Mouse (Mus musculus) neural tube, embryonic 12.5 days (tissue): ENCODE measurements at regions not wholly inside any gene's neighbourhood (a gene's known extent, or its start where the extent isn't known, plus 50 kb on each side); places are given as distances from the start of the nearest gene placed in this dataset.

Experiments used
- ATAC-seq: fragments of 200-750 bp; cut with Nextera tagmentation; 2 replicates; pipeline ENCODE4 v1.8.0; 2017; ENCODE audit warnings: low read depth, mild to moderate bottlenecking, moderate TSS enrichment, moderate library complexity; ENCODE audit not compliant: low FRiP score
- H3K27ac ChIP-seq: fragments of 300-500 bp; sonication (generic); 2 replicates; pipeline ENCODE4 v1.5.1; 2016
- H3K27me3 ChIP-seq: fragments of 300-500 bp; sonication (generic); replicated peaks from 2 replicates; pipeline ENCODE4 v1.6.1; 2016; ENCODE audit warnings: mild to moderate bottlenecking
- H3K36me3 ChIP-seq: fragments of 300-500 bp; sonication (generic); 2 replicates; pipeline ENCODE4 v1.6.1; 2016; ENCODE audit warnings: mild to moderate bottlenecking
- H3K4me1 ChIP-seq: fragments of 300-500 bp; sonication (generic); 2 replicates; pipeline ENCODE4 v1.6.1; 2016
- H3K4me2 ChIP-seq: fragments of 300-500 bp; sonication (generic); replicated peaks from 2 replicates; pipeline ENCODE4 v1.6.1; 2016; ENCODE audit warnings: mild to moderate bottlenecking
- H3K4me3 ChIP-seq: fragments of 300-500 bp; sonication (generic); 2 replicates; pipeline ENCODE4 v1.5.1; 2016
- H3K9ac ChIP-seq: fragments of 300-500 bp; sonication (generic); 2 replicates; pipeline ENCODE4 v1.6.1; 2016; ENCODE audit warnings: mild to moderate bottlenecking
- H3K9me3 ChIP-seq: fragments of 300-500 bp; sonication (generic); 2 replicates; pipeline ENCODE4 v1.6.1; 2016; ENCODE audit warnings: mild to moderate bottlenecking
- WGBS: fragments of 180-500 bp; shearing (Covaris S2); methylation state at CpG from one replicate; pipeline ENCODE4 v1.1.7; 2016; 5-methylcytosine and 5-hydroxymethylcytosine counted together

GRCm38 (mm10) chr11:48221156-48221555 lies 232.4 kb upstream of the Sgcd start:
- H3K36me3 ChIP-seq = no peaks in the 10 kb centered on the region
- no peak overlapping the region for H3K27ac ChIP-seq
- no peak overlapping the region for H3K9ac ChIP-seq
- H3K9me3 ChIP-seq = no peaks in the 10 kb centered on the region
- no peak overlapping the region for H3K4me3 ChIP-seq
- no peak overlapping the region for H3K4me2 ChIP-seq
- 81% methylated on average over 4 of the region's 4 CpGs for WGBS
- ATAC-seq = no peak
- no peaks in the 10 kb centered on the region for H3K27me3 ChIP-seq
- H3K4me1 ChIP-seq = no peaks in the 10 kb centered on the region

- no peak for ATAC-seq
- Histone ChIP-seq H3K9ac (no peak overlapping the region), H3K36me3 (no peaks in the 10 kb centered on the region), H3K9me3 (no peaks in the 10 kb centered on the region), H3K27ac (no peak overlapping the region), H3K27me3 (no peaks in the 10 kb centered on the region), H3K4me3 (no peak overlapping the region), H3K4me1 (no peaks in the 10 kb centered on the region), H3K4me2 (no peak overlapping the region)
- WGBS = 84% methylated on average over 1 of the region's 1 CpGs
Observed at GRCm38 (mm10) chr11:48219157-48219556, 230.4 kb upstream of the Sgcd start.

GRCm38 (mm10) chr11:48216762-48217161 lies 228.0 kb upstream of the Sgcd start:
- no peaks in the 10 kb centered on the region for H3K9me3 ChIP-seq
- H3K4me3 ChIP-seq = no peak overlapping the region
- no peak overlapping the region for H3K9ac ChIP-seq
- no peaks in the 10 kb centered on the region for H3K36me3 ChIP-seq
- WGBS = 83% methylated on average over 2 of the region's 2 CpGs
- H3K27ac ChIP-seq = no peak overlapping the region
- no peak for ATAC-seq
- H3K27me3 ChIP-seq = no peaks in the 10 kb centered on the region
- H3K4me1 ChIP-seq = no peaks in the 10 kb centered on the region
- no peak overlapping the region for H3K4me2 ChIP-seq

GRCm38 (mm10) chr11:48186604-48187003 lies 197.8 kb upstream of the Sgcd start:
- no peaks in the 10 kb centered on the region for H3K9me3 ChIP-seq
- no peak overlapping the region for H3K9ac ChIP-seq
- no peaks in the 10 kb centered on the region for H3K4me1 ChIP-seq
- no peak overlapping the region for H3K27ac ChIP-seq
- H3K4me2 ChIP-seq = no peak overlapping the region
- WGBS = 71% methylated on average over 4 of the region's 4 CpGs
- H3K36me3 ChIP-seq = no peaks in the 10 kb centered on the region
- H3K4me3 ChIP-seq = no peak overlapping the region
- no peak for ATAC-seq
- H3K27me3 ChIP-seq = no peaks in the 10 kb centered on the region

- Histone ChIP-seq H3K36me3 (no peaks in the 10 kb centered on the region), H3K4me3 (no peak overlapping the region), H3K4me2 (no peak overlapping the region), H3K9me3 (no peaks in the 10 kb centered on the region), H3K4me1 (no peaks in the 10 kb centered on the region), H3K27ac (no peak overlapping the region), H3K27me3 (no peaks in the 10 kb centered on the region), H3K9ac (no peak overlapping the region)
- no peak for ATAC-seq
Observed at GRCm38 (mm10) chr11:48178943-48179342, 190.2 kb upstream of the Sgcd start.

GRCm38 (mm10) chr11:48178174-48178573 lies 189.4 kb upstream of the Sgcd start:
- no peaks in the 10 kb centered on the region for H3K9me3 ChIP-seq
- H3K27ac ChIP-seq = no peak overlapping the region
- H3K4me3 ChIP-seq = no peak overlapping the region
- H3K36me3 ChIP-seq = no peaks in the 10 kb centered on the region
- H3K27me3 ChIP-seq = no peaks in the 10 kb centered on the region
- ATAC-seq = no peak
- H3K9ac ChIP-seq = no peak overlapping the region
- H3K4me2 ChIP-seq = no peak overlapping the region
- H3K4me1 ChIP-seq = no peaks in the 10 kb centered on the region
- 37% methylated on average over 3 of the region's 3 CpGs for WGBS

GRCm38 (mm10) chr11:48176451-48176850 lies 187.7 kb upstream of the Sgcd start:
- Histone ChIP-seq H3K9ac (no peak overlapping the region), H3K27me3 (no peaks in the 10 kb centered on the region), H3K4me1 (no peaks in the 10 kb centered on the region), H3K36me3 (no peaks in the 10 kb centered on the region), H3K27ac (no peak overlapping the region), H3K4me2 (no peak overlapping the region), H3K4me3 (no peak overlapping the region), H3K9me3 (no peaks in the 10 kb centered on the region)
- 74% methylated on average over 4 of the region's 4 CpGs for WGBS
- no peak for ATAC-seq

GRCm38 (mm10) chr11:48152219-48152618 lies 163.4 kb upstream of the Sgcd start:
- Histone ChIP-seq H3K4me1 (no peaks in the 10 kb centered on the region), H3K9ac (no peak overlapping the region), H3K4me2 (no peak overlapping the region), H3K27ac (no peak overlapping the region), H3K36me3 (no peaks in the 10 kb centered on the region), H3K4me3 (no peak overlapping the region), H3K27me3 (no peaks in the 10 kb centered on the region), H3K9me3 (no peaks in the 10 kb centered on the region)
- ATAC-seq = no peak
- 78% methylated on average over 6 of the region's 6 CpGs for WGBS

- Histone ChIP-seq H3K4me3 (no peak overlapping the region), H3K9ac (no peak overlapping the region), H3K27me3 (no peaks in the 10 kb centered on the region), H3K27ac (no peak overlapping the region), H3K9me3 (no peaks in the 10 kb centered on the region), H3K4me1 (no peaks in the 10 kb centered on the region), H3K4me2 (no peak overlapping the region), H3K36me3 (no peaks in the 10 kb centered on the region)
- no peak for ATAC-seq
Observed at GRCm38 (mm10) chr11:48133335-48133734, 144.6 kb upstream of the Sgcd start.

- WGBS = 92% methylated on average over 3 of the region's 3 CpGs
- Histone ChIP-seq H3K4me3 (no peak overlapping the region), H3K27me3 (no peaks in the 10 kb centered on the region), H3K9ac (no peak overlapping the region), H3K9me3 (no peaks in the 10 kb centered on the region), H3K27ac (no peak overlapping the region), H3K4me2 (no peak overlapping the region), H3K4me1 (no peaks in the 10 kb centered on the region), H3K36me3 (no peaks in the 10 kb centered on the region)
- no peak for ATAC-seq
Observed at GRCm38 (mm10) chr11:48098063-48098462, 109.3 kb upstream of the Sgcd start.

- Histone ChIP-seq H3K4me3 (no peak overlapping the region), H3K27ac (no peak overlapping the region), H3K27me3 (no peaks in the 10 kb centered on the region), H3K4me2 (no peak overlapping the region), H3K9ac (no peak overlapping the region), H3K36me3 (no peaks in the 10 kb centered on the region), H3K4me1 (no peaks in the 10 kb centered on the region), H3K9me3 (no peaks in the 10 kb centered on the region)
- WGBS = 90% methylated on average over 6 of the region's 6 CpGs
- ATAC-seq = no peak
Observed at GRCm38 (mm10) chr11:48097455-48097854, 108.7 kb upstream of the Sgcd start.

GRCm38 (mm10) chr11:48067072-48067471 lies 78.3 kb upstream of the Sgcd start:
- H3K27ac ChIP-seq = no peak overlapping the region
- no peaks in the 10 kb centered on the region for H3K27me3 ChIP-seq
- H3K4me1 ChIP-seq = no peaks in the 10 kb centered on the region
- H3K4me3 ChIP-seq = no peak overlapping the region
- H3K9ac ChIP-seq = no peak overlapping the region
- H3K36me3 ChIP-seq = no peaks in the 10 kb centered on the region
- no peak for ATAC-seq
- H3K9me3 ChIP-seq = no peaks in the 10 kb centered on the region
- no peak overlapping the region for H3K4me2 ChIP-seq
- WGBS = 70% methylated on average over 3 of the region's 3 CpGs

GRCm38 (mm10) chr11:48063719-48064118 lies 75.0 kb upstream of the Sgcd start:
- ATAC-seq = peak; percentile 13; the same call in 1 of the 2 replicates

GRCm38 (mm10) chr11:48061501-48061900 lies 72.7 kb upstream of the Sgcd start:
- Histone ChIP-seq H3K9ac (no peak overlapping the region), H3K27me3 (no peaks in the 10 kb centered on the region), H3K9me3 (no peaks in the 10 kb centered on the region), H3K4me3 (no peak overlapping the region), H3K27ac (no peak overlapping the region), H3K36me3 (no peaks in the 10 kb centered on the region), H3K4me1 (no peaks in the 10 kb centered on the region), H3K4me2 (no peak overlapping the region)
- ATAC-seq = no peak

More at GRCm38 (mm10) chr11:48063719-48064118, 75.0 kb upstream of the Sgcd start:
- H3K9me3 ChIP-seq = no peaks in the 10 kb centered on the region
- no peaks in the 10 kb centered on the region for H3K27me3 ChIP-seq
- no peak overlapping the region for H3K4me3 ChIP-seq
- H3K9ac ChIP-seq = no peak overlapping the region
- no peak overlapping the region for H3K27ac ChIP-seq
- no peaks in the 10 kb centered on the region for H3K4me1 ChIP-seq
- 80% methylated on average over 9 of the region's 9 CpGs for WGBS
- no peak overlapping the region for H3K4me2 ChIP-seq
- H3K36me3 ChIP-seq = no peaks in the 10 kb centered on the region
